Mouse (Mus musculus) cerebellum, adult 2 months (tissue): Measurements from ENCODE around the gene Tmem252.

ENCODE experiments used
- CTCF ChIP-seq: fragments of 200-500 bp; IDR thresholded peaks from 2 replicates; pipeline ENCODE4 v1.5.1; 2011; ENCODE audit warnings: low read depth, mild to moderate bottlenecking, control low read depth, low read length, moderate library complexity, borderline replicate concordance; ENCODE audit not compliant: insufficient read depth
- POLR2A ChIP-seq: fragments of 200-500 bp; IDR thresholded peaks from 2 replicates; pipeline ENCODE4 v1.6.1; 2011; ENCODE audit warnings: low read length, control low read depth, borderline replicate concordance; ENCODE audit not compliant: insufficient read depth

DNA sequence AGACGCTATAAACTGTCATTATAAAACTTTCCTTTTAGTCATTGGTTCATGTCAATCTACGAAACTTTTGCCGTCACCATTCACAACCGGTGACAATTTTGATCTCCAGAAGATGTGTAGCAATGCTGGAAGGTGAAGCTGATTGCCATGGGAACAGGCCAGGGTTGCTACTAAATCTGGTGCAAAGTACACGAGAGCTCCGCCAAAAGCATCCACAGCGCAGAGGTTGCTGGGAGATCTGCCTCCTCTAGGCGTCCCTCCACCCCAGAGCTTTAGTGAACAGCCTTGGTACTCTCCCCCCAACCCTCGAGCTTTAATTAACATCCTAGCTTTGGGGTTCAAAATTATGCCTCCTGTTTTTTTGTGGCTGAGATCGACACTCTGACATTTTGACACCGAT is 8.0 kb upstream of the Tmem252 start:
- TF ChIP-seq POLR2A: no peak
- no peak for TF ChIP-seq CTCF
